Comparison of ENCODE assay signal across 35 mouse cellular contexts in genomic region chr1:43689983-43690382, GRCm38 (mm10). TPM values are rescaled to one million over a fixed set of nuclear protein-coding genes. Genes with fewer than 3 reads are reported as not detected.
"Had no signal": no experiment of that assay in that cellular context is flagged by ENCODE, and none has a peak within 500 bp of the region (broad histone marks: within the 10 kb centered on the region; RNA-seq: fewer than 3 reads in every experiment).

No protein-coding gene starts in this region.

- DNase-seq: left cerebral cortex, postnatal 4 days; liver; liver, embryonic 13.5 days; liver, postnatal 0 days; lung, adult 18-20 months; lung, adult 2 months; lung, embryonic 14.5 days; lung, postnatal 10 days; lung, postnatal 14 days; lung, postnatal 36 days; lung, postnatal 4 days; midbrain, embryonic 14.5 days had no signal

- H3K4me2 ChIP-seq: limb, embryonic 12.5 days; limb, embryonic 13.5 days; limb, embryonic 15.5 days; liver, embryonic 11.5 days; liver, embryonic 12.5 days; liver, embryonic 13.5 days; liver, embryonic 15.5 days; lung, embryonic 14.5 days; lung, embryonic 15.5 days; midbrain, embryonic 11.5 days; midbrain, embryonic 12.5 days; midbrain, embryonic 13.5 days; midbrain, embryonic 15.5 days; neural tube, embryonic 12.5 days had no signal

- H3K4me1 ChIP-seq: liver, embryonic 12.5 days; liver, embryonic 13.5 days; liver, embryonic 15.5 days had no signal

- H3K36me3 ChIP-seq: limb, embryonic 12.5 days; limb, embryonic 13.5 days; limb, embryonic 15.5 days; liver, embryonic 12.5 days; liver, embryonic 13.5 days; liver, embryonic 15.5 days; lung, embryonic 15.5 days; midbrain, embryonic 10.5 days; midbrain, embryonic 12.5 days; midbrain, embryonic 13.5 days; midbrain, embryonic 15.5 days; neural tube, embryonic 12.5 days had no signal

- H3K27ac ChIP-seq: limb, embryonic 10.5 days; limb, embryonic 12.5 days; limb, embryonic 13.5 days; limb, embryonic 15.5 days; liver, embryonic 12.5 days; liver, embryonic 13.5 days; liver, embryonic 14.5 days; liver, embryonic 15.5 days; lung, embryonic 15.5 days; macrophage; midbrain, embryonic 10.5 days; midbrain, embryonic 12.5 days; midbrain, embryonic 13.5 days; midbrain, embryonic 15.5 days; neural tube, embryonic 12.5 days had no signal

- H3K4me3 ChIP-seq: limb, embryonic 10.5 days; limb, embryonic 12.5 days; limb, embryonic 13.5 days; limb, embryonic 15.5 days; liver, embryonic 12.5 days; liver, embryonic 13.5 days; liver, embryonic 15.5 days; lung, embryonic 15.5 days; megakaryocyte, embryonic 14.5 days; midbrain, embryonic 10.5 days; midbrain, embryonic 12.5 days; midbrain, embryonic 13.5 days; midbrain, embryonic 15.5 days; myocyte; neural tube, embryonic 12.5 days had no signal

- H3K9me3 ChIP-seq: limb, embryonic 15.5 days; liver, embryonic 12.5 days; liver, embryonic 15.5 days; midbrain, embryonic 15.5 days had no signal

- H3K27me3 ChIP-seq: limb, embryonic 12.5 days; limb, embryonic 13.5 days; limb, embryonic 15.5 days; liver, embryonic 12.5 days; liver, embryonic 13.5 days; liver, embryonic 15.5 days; lung, embryonic 15.5 days; midbrain, embryonic 12.5 days; midbrain, embryonic 13.5 days; midbrain, embryonic 15.5 days; neural tube, embryonic 12.5 days had no signal

- H3K9ac ChIP-seq: limb, embryonic 12.5 days; limb, embryonic 13.5 days; limb, embryonic 15.5 days; liver, embryonic 12.5 days; liver, embryonic 13.5 days; liver, embryonic 14.5 days; liver, embryonic 15.5 days; liver, postnatal 0 days; lung, embryonic 14.5 days; lung, embryonic 15.5 days; midbrain, embryonic 12.5 days; midbrain, embryonic 13.5 days; midbrain, embryonic 15.5 days; neural tube, embryonic 12.5 days had no signal

RNA-seq across cellular contexts. Expression of gene 1500015O10Rik, which starts 40.4 kb away (rescaled TPM):
- total RNA-seq: liver, adult 2 months; megakaryocyte progenitor cell, adult 5-6 weeks; megakaryocyte, adult 5-6 weeks; megakaryocyte-erythroid progenitor cell, adult 5-6 weeks; monocyte, adult 5-6 weeks had no signal
- polyA plus RNA-seq: limb, embryonic 10.5 days; liver, adult 2 months; macrophage had no signal
